Mouse (Mus musculus): Measurements from ENCODE around the gene Dhx30.
"Not testable (repeated sequence)": the region's sequence is repeated elsewhere in the genome, so short reads cannot be mapped to it uniquely, and the experiment has no call there.

Gene Dhx30

DNA sequence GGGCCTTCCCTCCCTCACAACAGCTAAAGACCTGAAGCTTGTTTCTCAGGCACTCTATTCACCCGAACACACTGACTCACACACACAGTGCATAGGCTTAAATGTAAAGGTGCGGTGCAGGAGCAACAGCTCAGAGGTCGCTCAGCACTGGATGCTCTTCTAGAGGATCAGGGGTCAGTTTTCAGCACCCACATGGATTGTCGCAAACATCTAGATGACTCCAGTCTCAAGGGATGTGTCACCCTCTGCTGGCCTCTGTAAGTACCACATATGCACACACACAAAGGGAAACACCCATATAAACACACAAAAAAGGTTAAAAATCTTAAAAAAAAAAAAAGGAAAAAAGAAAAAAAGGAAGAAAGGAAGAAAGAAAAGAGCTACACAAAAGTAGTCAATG is 22.9 kb downstream of the Dhx30 start:
- DNase-seq (ENCODE audit: low read depth, low spot score): no peak

- peak; percentile 25 for DNase-seq (ENCODE audit: low read depth, low spot score)
These were observed 24.3 kb downstream of the Dhx30 start for GRCm38 (mm10) chr9:110093303-110093702.

DNA sequence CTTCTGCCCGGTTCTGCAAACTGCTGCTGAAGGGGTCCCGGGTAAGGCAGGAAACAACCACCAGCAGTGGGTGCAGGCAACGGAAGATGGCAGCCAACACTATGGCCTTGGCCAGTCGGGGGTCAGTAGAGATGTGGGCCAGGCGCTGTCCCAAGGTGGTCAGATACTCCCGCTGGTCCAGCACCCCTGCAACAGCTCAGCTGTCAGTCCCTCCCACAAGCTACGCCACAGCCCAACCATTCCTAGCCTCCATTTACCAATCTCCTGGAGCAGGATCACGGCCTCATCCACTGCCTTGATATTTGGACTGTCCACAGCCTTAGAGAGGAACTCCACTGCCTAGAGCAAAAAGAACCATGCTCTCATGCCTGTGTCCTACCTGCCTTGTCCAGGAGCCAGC is 31.9 kb downstream of the Dhx30 start:
- no peak for DNase-seq (ENCODE audit: low read depth, low spot score)

GRCm38 (mm10) chr9:110084201-110084964 is 33.2 kb downstream of the Dhx30 start:
- DNase-seq (ENCODE audit: low read depth, low spot score): no peak

DNA sequence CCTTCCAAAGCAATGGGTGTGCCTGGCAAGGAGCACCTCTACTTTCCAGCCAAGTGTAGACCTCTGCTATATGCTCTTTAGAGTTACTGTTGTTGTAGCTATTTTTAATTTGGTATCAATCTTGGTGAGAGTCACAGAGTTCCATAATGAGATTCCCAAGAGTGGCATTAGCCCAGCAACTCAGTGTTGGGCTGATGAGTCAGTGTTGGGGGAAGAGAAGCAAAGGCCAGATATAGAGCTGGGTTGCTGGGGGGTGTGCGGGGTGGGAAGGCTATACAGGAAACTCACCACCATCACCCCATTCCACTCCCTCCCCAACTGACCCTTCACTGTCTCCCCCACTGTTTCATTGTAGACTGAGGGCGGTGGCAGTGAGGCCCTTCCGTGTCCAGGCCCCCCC is 36.6 kb downstream of the Dhx30 start:
- no peak for DNase-seq (ENCODE audit: low read depth, low spot score)

- not testable (repeated sequence) for DNase-seq (ENCODE audit: low read depth, low spot score)
These were observed 41.2 kb downstream of the Dhx30 start for GRCm38 (mm10) chr9:110076468-110076867.

DNA sequence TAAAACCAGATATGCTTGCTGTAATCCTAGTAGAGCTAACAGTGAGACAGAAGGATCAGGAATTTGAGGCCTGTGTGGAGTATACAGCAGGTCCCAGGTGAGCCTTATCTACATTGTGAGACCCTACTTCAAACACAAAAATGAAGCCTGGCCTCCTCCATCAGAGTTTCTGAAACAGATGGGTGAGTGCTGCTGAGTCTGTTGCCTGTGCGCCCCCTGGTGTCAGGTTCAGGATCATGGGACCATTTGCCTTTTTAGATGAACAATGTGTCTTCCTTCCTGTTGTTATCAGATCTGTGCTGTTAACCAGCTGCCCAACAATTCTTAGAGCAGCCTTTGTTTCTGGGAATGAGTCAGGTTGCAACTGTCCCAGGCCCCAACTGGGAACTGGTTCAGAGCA is 45.8 kb downstream of the Dhx30 start:
- DNase-seq (ENCODE audit: low read depth, low spot score): peak; percentile 85

- DNase-seq (ENCODE audit: low read depth, low spot score): no peak
These were observed 46.6 kb downstream of the Dhx30 start for GRCm38 (mm10) chr9:110071011-110071410.

- no peak for DNase-seq (ENCODE audit: low read depth, low spot score)
These were observed 47.3 kb downstream of the Dhx30 start for GRCm38 (mm10) chr9:110070358-110070757.

- no peak for DNase-seq (ENCODE audit: low read depth, low spot score)
These were observed 48.9 kb downstream of the Dhx30 start for GRCm38 (mm10) chr9:110068745-110069144.

- DNase-seq (ENCODE audit: low read depth, low spot score): no peak
These were observed 53.0 kb downstream of the Dhx30 start for GRCm38 (mm10) chr9:110064641-110065040.

DNA sequence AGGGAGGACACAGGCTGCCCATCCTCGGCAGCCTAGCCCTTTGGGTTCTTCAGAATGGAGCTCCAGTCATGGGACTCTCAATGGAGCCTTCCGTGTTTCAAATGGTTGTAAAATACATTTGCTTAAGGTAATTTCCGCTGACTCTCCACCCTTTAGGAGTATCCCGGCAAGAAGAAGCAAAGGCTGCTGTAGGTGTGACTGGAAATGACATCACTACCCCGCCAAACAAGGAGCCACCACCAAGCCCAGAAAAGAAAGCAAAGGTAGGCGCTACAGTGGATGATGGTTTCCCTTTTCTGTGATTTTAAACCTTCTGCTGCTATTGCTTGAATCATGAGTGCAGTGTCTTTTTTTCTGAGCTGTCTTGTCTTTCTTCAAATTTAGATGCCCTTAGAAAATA is 54.8 kb downstream of the Dhx30 start:
- peak; percentile 15 for DNase-seq (ENCODE audit: low read depth, low spot score)

- DNase-seq (ENCODE audit: low read depth, low spot score): no peak
These were observed 55.2 kb downstream of the Dhx30 start for GRCm38 (mm10) chr9:110062405-110062804.

- no peak for DNase-seq (ENCODE audit: low read depth, low spot score)
These were observed 56.9 kb downstream of the Dhx30 start for GRCm38 (mm10) chr9:110060761-110061160.

DNA sequence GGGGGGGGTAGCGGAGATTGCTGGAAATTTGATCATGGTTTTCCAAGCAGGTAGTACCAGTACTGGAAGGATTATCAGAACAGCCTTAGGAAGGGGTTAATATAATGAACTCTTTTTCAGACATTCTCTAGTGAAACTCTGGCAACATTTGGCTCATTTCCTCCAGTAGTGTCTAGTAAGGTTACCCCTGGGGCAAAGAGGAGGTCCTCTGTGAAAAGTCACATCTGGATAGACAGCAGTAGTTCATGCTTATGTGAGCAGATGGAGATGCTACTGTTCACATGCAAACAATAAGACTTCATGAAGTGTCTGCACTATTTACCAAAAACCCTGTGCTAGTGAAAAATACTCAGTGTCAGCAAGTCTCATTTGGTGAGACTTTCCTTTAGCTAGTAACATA is 60.4 kb downstream of the Dhx30 start:
- DNase-seq (ENCODE audit: low read depth, low spot score): no peak

DNA sequence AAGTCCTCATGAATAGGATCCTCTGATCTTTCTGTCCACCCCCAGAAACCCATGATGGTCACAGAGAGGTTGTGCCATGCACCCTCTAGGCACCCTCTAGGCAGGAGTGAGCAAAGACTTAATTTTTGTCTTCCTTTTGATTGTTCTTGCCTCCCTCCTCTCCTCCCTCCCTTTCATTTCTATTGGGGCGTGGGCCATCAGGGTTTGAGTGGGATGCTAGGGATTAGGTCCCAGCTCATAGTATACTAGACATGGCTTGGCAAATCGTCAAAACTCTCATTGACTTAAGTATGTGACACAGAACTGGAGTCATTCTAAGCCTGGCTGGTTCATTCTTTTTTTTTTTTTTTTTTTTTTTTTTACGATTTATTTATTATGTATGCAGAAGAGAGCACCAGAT is 62.8 kb downstream of the Dhx30 start:
- no peak for DNase-seq (ENCODE audit: low read depth, low spot score)

GRCm38 (mm10) chr9:110054080-110054421 is 63.6 kb downstream of the Dhx30 start:
- no peak for DNase-seq (ENCODE audit: low read depth, low spot score)

- DNase-seq (ENCODE audit: low read depth, low spot score): no peak
These were observed 64.1 kb downstream of the Dhx30 start for GRCm38 (mm10) chr9:110053305-110054079.

DNA sequence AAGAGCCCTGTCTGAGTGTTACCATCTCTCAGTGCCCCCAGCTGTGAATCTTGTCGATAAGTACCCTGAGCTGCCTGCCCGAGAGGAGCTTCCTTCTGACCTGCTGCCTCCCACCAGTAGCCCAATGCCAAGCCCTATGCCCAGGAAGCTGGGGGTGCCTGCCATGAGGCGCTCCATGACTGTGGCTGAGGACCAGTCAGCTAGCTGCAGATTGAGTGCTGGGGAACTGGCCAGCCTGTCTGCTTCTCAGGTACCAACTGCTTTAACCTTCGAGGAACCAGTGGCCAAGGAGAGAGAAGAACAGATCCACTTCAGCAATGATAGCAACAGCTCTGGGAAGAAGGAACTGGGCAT is 64.7 kb downstream of the Dhx30 start:
- no peak for DNase-seq (ENCODE audit: low read depth, low spot score)

DNA sequence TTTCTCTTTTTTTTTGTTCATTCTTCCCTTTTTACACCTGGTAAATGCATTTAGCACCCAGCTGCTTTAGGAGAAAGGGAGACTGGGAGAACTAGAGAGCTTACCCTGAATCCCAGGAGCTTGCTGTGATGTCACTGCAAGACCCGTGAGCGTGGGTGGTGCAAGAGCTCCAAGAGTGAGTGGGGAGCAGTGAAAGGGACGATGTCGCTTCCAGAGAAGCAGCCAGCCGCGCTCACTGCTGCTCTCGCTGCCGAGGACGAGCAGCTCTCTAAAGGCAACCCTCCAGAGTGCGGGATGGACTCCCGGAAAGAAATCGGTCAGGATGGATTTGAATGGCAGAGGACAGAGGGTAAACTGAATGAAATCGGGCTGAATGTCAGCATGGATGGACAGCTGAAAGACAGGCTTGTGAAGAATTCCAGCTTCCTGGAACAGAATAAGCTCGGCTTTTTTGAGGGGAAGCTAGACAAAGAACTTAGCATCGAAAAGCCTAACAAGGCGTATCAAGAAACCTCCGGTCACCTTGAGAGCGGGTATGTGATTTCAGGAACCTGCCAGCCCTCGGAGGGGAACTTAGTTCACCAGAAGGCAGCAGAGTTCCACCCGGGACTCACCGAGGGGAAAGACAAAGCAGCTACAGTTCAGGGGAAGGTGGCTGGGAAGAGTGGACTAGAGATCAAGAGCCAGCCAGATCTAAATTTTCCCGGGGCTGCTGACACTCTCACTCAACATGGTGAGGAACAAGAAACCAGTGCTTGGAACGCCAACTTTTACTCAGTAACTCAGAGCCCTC is 65.6 kb downstream of the Dhx30 start:
- DNase-seq (ENCODE audit: low read depth, low spot score): no peak

- no peak for DNase-seq (ENCODE audit: low read depth, low spot score)
These were observed 66.4 kb downstream of the Dhx30 start for GRCm38 (mm10) chr9:110051184-110051583.

DNA sequence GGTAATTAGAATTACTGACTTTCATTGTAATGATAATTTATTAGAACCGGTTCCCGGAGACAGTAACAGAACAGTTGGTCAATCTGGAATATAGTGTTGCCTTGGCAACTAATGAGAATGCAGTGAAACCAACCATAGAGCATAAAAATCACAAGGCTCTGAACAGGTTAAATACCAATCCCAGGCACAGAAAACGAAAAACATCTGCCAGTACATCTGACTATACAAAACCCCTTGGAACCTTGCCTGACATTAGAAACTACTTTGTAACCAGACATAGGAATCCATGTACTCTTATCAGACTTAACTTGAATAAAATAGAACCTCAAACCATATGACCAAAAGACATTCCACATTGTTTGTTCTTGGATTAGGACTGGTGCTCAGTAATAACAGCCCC is 69.8 kb downstream of the Dhx30 start:
- no peak for DNase-seq (ENCODE audit: low read depth, low spot score)

DNA sequence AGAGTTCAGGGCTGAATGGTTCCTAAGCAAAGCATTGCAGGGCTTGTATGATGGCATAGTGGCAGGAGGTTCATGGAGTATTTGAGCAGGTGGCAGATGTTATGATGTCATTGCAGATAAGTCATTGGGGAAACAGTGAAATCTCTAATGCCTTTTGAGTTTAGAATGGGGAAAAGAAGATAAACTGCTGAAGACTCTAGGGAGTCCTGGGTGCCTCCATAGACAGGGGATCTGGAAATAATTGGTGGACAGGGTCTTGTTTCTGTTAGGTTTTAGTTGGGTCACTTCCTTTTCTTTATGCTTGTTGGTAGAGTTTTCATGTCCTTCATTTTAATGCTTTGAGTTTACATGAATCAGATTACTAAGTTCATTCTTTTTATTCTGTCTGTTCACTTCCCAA is 70.4 kb downstream of the Dhx30 start:
- DNase-seq (ENCODE audit: low read depth, low spot score): no peak
